Mouse (Mus musculus) adrenal gland, adult (tissue): ENCODE measurements around the gene Gas2l2.
A peak's percentile ranks its signal among the peaks of the same experiment; 100 is the strongest.

Experiments
- DNase-seq, 2 experiments: peaks; one replicate each; pipeline ENCODE4 v3.0.0; 2022 to 2023; ENCODE audit warnings: low spot score in 1 of 2; ENCODE audit not compliant: inconsistent age in 2 of 2

Gas2l2 gene

GRCm38 (mm10) chr11:83429355-83429754 lies at the start of gene Gas2l2:
Gas2l2 (minus strand) TSS chr11:83429455.
- no peak for DNase-seq

- peak; percentile 37 to 73 for DNase-seq
Observed at GRCm38 (mm10) chr11:83473235-83474016, 44.2 kb upstream of the Gas2l2 start.

DNA sequence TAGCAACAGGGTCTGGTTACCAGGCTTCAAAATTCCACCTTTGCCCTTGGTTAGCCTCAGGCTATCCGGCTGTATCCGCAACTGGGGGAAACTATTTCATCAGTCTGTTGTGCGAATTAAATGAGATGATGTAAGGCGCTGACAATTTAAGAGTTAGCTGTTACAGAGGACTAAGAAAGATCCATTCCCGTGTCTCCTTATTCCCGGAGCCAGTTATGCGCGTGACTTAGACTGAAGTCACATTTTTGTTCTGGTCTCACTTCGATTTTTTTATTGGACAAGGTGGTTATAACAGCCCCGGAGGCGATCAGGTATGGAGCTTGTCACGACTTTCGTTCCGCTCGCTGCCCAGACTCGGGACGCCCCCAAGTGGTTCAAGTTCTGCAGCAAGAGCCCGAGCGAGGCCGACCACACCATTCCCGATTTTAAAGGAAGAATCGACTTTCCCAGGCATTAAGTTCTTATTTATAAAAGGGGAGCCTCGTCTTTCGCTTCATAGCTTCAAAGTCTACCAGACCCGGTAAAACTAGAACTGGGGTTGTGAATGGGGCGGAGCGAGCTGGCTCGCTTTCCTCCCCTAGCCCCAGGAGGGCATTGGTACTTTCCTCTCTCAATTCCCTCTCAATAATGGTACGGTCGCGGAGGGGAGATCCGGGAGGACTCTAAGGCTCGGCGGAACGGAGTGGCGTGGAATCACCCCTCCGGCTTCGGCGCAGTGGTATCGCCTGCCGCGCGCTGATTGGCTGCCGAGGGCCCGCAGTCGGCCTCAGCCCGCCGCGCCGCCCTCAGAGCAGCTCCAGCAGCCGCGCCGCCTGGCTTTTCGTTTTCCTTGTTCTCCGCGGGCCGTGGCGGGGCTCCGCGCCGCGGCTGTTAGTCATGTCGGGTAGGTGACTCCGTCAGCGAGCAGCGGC lies 43.3 kb upstream of the Gas2l2 start, which contains the start of gene Taf15:
Gene Taf15 (plus strand): TSS at position 763 of the 911 bp plus-strand sequence.
- DNase-seq, result peak; percentile 99

GRCm38 (mm10) chr11:83471766-83472165 lies 42.5 kb upstream of the Gas2l2 start:
- no peak for DNase-seq

GRCm38 (mm10) chr11:83468765-83469164 lies 39.5 kb upstream of the Gas2l2 start:
- DNase-seq, result peak in 1 of 2 experiments; percentile 15

- peak; percentile 76 to 84 for DNase-seq
Observed at GRCm38 (mm10) chr11:83467120-83467652, 37.9 kb upstream of the Gas2l2 start.

DNA sequence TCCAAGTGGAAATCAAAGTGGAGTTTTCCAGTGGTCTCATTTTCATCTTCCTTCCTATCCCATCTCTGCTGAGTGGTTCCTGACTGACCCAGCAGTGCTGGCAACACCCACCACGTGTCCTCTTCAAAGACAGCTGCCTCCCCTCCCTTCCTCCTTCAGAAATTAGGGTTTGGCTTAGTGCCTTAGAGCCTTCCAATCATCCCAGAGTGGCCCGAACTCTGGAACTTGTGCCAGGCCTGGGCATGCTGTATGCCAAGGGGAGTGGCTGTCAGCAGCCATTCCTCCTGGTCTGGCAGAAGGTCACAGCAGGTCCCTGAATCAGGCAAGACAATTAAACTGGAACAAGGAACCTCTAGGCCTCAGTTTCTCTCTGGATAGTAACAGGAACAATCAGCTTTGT lies 36.7 kb upstream of the Gas2l2 start:
- DNase-seq, result peak; percentile 73 to 90

- peak; percentile 84 to 92 for DNase-seq
Observed at GRCm38 (mm10) chr11:83462711-83463244, 33.5 kb upstream of the Gas2l2 start, which contains the start of gene Mmp28. Mmp28 (minus strand) TSS chr11:83463071.

DNA sequence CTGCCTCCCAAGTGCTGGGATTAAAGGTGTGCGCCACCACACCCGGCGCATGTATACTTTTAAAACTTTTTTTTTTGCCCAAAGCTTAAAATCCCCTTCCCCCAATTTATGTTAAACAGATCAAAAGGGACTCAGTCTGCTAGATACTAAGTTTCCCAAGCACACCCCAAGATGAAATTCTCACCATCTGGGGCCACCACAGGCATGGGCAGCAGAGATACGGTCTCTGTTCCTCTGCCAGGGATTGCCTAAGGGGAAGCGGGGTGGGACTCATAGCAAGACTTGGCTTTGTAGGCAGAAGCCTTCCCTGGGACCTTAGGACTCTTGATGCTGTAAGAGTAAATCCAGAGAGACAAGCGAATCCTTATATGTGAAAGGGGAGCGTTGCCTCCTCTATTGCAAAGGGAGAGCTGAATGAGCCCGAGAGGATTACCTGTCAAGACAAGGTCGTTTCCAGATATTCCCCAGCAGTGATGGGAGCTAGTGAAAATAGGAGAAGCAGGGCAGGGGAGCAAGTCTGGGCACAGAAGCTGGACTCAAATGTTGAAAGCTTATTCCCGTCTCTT lies 32.3 kb upstream of the Gas2l2 start:
- peak; percentile 12 to 49 for DNase-seq

DNA sequence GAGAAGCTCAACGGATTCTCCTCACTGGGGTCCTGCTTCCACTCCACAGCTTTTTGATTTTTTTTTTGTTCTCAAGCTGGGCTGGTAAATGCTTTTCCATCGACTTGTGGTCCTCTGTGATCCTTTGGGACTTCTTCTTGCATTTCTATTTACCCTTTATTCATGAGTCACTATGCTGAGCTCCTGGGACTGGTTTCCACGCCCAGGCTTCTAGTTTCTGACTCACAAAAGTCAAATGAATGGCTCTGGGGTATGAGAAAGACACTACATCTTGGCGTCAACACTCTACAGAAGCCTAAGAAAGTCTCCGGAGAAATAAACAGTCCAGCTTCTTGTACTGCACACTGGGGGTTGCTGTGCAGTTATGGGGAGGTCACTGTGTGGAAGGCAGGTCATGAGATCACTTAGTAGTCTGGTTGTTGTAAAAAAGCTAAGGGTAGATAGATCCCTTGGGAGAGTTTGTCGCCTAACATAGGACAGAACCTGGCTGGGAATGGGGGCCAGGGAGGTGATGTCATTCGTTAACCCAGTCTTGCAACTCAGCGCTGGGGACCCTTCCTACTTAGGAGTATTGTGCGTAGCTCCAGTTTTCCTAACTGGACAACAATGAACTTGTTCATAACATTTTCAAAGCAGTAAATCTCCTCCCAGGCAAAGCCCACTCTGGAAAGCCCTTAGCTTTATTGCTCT lies 28.8 kb upstream of the Gas2l2 start:
- DNase-seq, result peak; percentile 46 to 81

DNA sequence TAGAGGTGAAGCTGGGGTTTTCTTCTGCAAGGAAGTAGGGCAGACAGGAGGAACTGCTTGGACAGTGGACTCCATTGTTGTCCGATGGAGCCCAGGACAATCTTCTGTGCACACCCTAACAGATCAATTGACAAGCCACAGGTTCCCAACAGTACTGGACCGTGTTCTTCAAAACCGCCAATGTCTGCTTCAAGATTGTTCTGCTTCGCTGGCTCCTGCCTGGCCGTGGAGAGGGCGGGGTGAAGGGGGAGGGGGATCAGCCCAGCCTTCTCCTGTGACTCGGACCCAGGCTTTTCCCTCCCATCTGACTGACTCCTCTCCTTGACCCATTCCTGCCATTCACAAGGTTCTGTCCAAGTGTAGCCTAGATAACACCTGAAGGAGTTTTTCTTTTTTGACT lies 28.0 kb upstream of the Gas2l2 start:
- peak; percentile 11 to 43 for DNase-seq

- peak; percentile 70 to 93 for DNase-seq
Observed at GRCm38 (mm10) chr11:83455608-83456007, 26.4 kb upstream of the Gas2l2 start.

- peak; percentile 44 to 76 for DNase-seq
Observed at GRCm38 (mm10) chr11:83454548-83454947, 25.3 kb upstream of the Gas2l2 start.

GRCm38 (mm10) chr11:83451281-83451680 lies 22.0 kb upstream of the Gas2l2 start:
- peak in 1 of 2 experiments; percentile 6 for DNase-seq

- DNase-seq, result peak in 1 of 2 experiments; percentile 33
Observed at GRCm38 (mm10) chr11:83450550-83450949, 21.3 kb upstream of the Gas2l2 start.

- peak; percentile 19 to 55 for DNase-seq
Observed at GRCm38 (mm10) chr11:83449298-83449697, 20.0 kb upstream of the Gas2l2 start.

DNA sequence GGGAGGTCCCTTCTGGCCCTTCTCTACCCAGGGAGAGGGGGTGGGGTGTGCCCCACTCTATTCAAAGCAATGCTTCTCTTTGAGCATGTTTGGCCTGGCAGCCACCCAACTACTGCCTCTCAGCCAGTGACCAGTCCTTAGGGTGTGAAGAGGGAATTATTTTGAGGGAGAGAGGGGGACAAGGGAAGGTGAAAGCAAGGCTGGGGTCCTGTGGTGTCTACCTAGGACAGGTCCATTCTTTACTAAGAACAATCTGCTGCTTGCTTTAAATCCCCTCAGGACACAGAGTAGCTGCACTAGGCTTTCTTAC lies 19.6 kb upstream of the Gas2l2 start:
- peak; percentile 30 to 64 for DNase-seq

DNA sequence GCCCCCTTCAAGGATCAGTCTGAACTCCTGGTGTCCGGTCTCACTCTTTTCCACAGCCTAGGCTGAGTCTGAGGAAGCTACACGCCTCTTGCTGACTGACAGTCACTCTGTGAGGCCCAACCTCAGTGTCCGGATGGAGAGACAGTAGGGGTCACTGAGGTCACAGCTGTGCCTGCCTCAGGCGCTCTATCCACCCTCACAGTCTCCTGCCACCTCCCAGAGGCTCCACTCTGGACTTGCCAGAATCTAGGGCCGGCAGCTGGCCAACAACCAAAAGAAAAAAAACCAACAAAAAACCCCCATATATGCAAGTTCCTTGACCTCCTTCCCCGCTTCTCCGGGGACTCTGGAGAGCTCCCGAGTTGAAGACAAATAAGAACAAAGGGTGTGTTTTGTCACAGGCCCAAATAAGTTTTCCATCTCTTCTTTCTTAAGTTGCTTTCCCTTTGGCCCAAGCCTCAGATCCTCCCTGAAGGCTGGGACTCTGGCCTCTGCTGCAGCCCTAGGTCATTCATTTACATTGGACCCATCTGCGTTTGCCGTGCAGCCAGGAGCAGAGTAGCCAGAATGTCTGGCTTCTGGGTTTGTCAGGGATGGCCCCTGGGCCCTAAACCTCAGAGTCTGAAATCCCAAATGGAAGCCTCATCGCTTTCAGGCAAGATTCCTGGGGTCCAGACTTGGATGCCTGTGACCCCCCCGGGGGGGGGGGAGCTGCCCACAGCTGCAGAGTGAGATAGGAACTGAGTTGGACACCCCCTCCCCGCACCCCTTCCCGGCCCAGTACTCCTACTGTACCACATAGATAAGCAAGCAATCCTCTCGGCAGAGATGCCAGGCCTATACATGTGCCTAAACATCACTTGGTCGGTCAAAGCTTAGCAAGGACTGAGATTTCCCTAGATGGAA lies 19.0 kb upstream of the Gas2l2 start:
- DNase-seq, result peak; percentile 37 to 69

- DNase-seq, result peak in 1 of 2 experiments; percentile 36
Observed at GRCm38 (mm10) chr11:83447612-83448011, 18.4 kb upstream of the Gas2l2 start.
